Mouse (Mus musculus) heart, postnatal 0 days (tissue): ENCODE results near the gene Grasp.

Source experiments
- CTCF ChIP-seq: IDR thresholded peaks from 2 replicates; pipeline ENCODE4 v1.5.1; 2016; ENCODE audit warnings: antibody characterized with exemption, control low read depth, low read depth
- EP300 ChIP-seq: IDR thresholded peaks from 2 replicates; pipeline ENCODE4 v1.6.1; 2016; ENCODE audit warnings: antibody characterized with exemption, low read depth

GRCm38 (mm10) chr15:101266132-101266963 lies 42.4 kb downstream of the Grasp start:
- TF ChIP-seq CTCF (no peak; the same call in none of the 2 replicates), EP300 (peak; percentile 84)
